Mouse (Mus musculus): ENCODE data around the gene Il34. TPM values are rescaled to one million over a fixed set of nuclear protein-coding genes. Genes with fewer than 3 reads are reported as not detected.

Gene Il34
- polyA plus RNA-seq, 1 experiment: 8.6 TPM

GRCm38 (mm10) chr8:110774047-110774446 is 31.7 kb downstream of the Il34 start:
- no peak for TF ChIP-seq USF1 (IDR thresholded peaks at IDR 0.05; ENCODE audit: low read depth)
- TF ChIP-seq CEBPB (IDR thresholded peaks at IDR 0.05; ENCODE audit: low read depth): no peak
- no peak for TF ChIP-seq CTCF (IDR thresholded peaks at IDR 0.05; ENCODE audit: control insufficient read depth, insufficient read depth, insufficient read length)
- TF ChIP-seq MYOD1 (IDR thresholded peaks at IDR 0.05; ENCODE audit: control insufficient read depth, insufficient read length, low read depth): no peak
- TF ChIP-seq FOSL1 (IDR thresholded peaks at IDR 0.05; ENCODE audit: insufficient read depth, low read length, poor library complexity, severe bottlenecking): no peak
- no peak for TF ChIP-seq MAX (IDR thresholded peaks at IDR 0.05)
- TF ChIP-seq MYOG (IDR thresholded peaks at IDR 0.05; ENCODE audit: control insufficient read depth, extremely low read depth, insufficient read length): no peak
- Histone ChIP-seq H3K36me3 (ENCODE audit: control insufficient read depth, insufficient read depth) (peaks cover 29% of the 10 kb centered on the region), H3K27me3 (ENCODE audit: control insufficient read depth, insufficient read depth, insufficient read length) (no peaks in the 10 kb centered on the region), H3ac (ENCODE audit: control insufficient read depth, insufficient read length, low read depth) (no peak overlapping the region), H3K79me2 (ENCODE audit: control insufficient read depth, insufficient read depth) (peaks cover 71% of the 10 kb centered on the region), H3K79me3 (ENCODE audit: low read depth) (peaks cover 22% of the 10 kb centered on the region), H3K4me3 (ENCODE audit: insufficient read depth, poor library complexity, severe bottlenecking) (no peak overlapping the region)

- Histone ChIP-seq H3K4me3 (ENCODE audit: insufficient read depth, poor library complexity, severe bottlenecking) (no peak overlapping the region), H3K27me3 (ENCODE audit: control insufficient read depth, insufficient read depth, insufficient read length) (no peaks in the 10 kb centered on the region), H3K36me3 (ENCODE audit: control insufficient read depth, insufficient read depth) (peaks cover 27% of the 10 kb centered on the region), H3ac (ENCODE audit: control insufficient read depth, insufficient read length, low read depth) (no peak overlapping the region), H3K79me3 (ENCODE audit: low read depth) (peaks cover 15% of the 10 kb centered on the region), H3K79me2 (ENCODE audit: control insufficient read depth, insufficient read depth) (peaks cover 60% of the 10 kb centered on the region)
- no peak for TF ChIP-seq CEBPB (IDR thresholded peaks at IDR 0.05; ENCODE audit: low read depth)
- TF ChIP-seq MYOD1 (IDR thresholded peaks at IDR 0.05; ENCODE audit: control insufficient read depth, insufficient read length, low read depth): no peak
- no peak for TF ChIP-seq MYOG (IDR thresholded peaks at IDR 0.05; ENCODE audit: control insufficient read depth, extremely low read depth, insufficient read length)
- no peak for TF ChIP-seq MAX (IDR thresholded peaks at IDR 0.05)
- TF ChIP-seq USF1 (IDR thresholded peaks at IDR 0.05; ENCODE audit: low read depth): no peak
- no peak for TF ChIP-seq CTCF (IDR thresholded peaks at IDR 0.05; ENCODE audit: control insufficient read depth, insufficient read depth, insufficient read length)
- TF ChIP-seq FOSL1 (IDR thresholded peaks at IDR 0.05; ENCODE audit: insufficient read depth, low read length, poor library complexity, severe bottlenecking): no peak
These were observed 33.3 kb downstream of the Il34 start for GRCm38 (mm10) chr8:110772452-110772851.

- no peak for TF ChIP-seq USF1 (IDR thresholded peaks at IDR 0.05; ENCODE audit: low read depth)
- no peak for TF ChIP-seq MYOD1 (IDR thresholded peaks at IDR 0.05; ENCODE audit: control insufficient read depth, insufficient read length, low read depth)
- TF ChIP-seq MYOG (IDR thresholded peaks at IDR 0.05; ENCODE audit: control insufficient read depth, extremely low read depth, insufficient read length): no peak
- TF ChIP-seq MAX (IDR thresholded peaks at IDR 0.05): no peak
- no peak for TF ChIP-seq FOSL1 (IDR thresholded peaks at IDR 0.05; ENCODE audit: insufficient read depth, low read length, poor library complexity, severe bottlenecking)
- TF ChIP-seq CTCF (IDR thresholded peaks at IDR 0.05; ENCODE audit: control insufficient read depth, insufficient read depth, insufficient read length): no peak
- TF ChIP-seq CEBPB (IDR thresholded peaks at IDR 0.05; ENCODE audit: low read depth): no peak
- H3K4me3 ChIP-seq (ENCODE audit: insufficient read depth, poor library complexity, severe bottlenecking): no peak overlapping the region
- H3K79me3 ChIP-seq (ENCODE audit: low read depth): no peaks in the 10 kb centered on the region
- H3K79me2 ChIP-seq (ENCODE audit: control insufficient read depth, insufficient read depth): peaks cover 22% of the 10 kb centered on the region
- peaks cover 10% of the 10 kb centered on the region for H3K36me3 ChIP-seq (ENCODE audit: control insufficient read depth, insufficient read depth)
- H3ac ChIP-seq (ENCODE audit: control insufficient read depth, insufficient read length, low read depth): no peak overlapping the region
- H3K27me3 ChIP-seq (ENCODE audit: control insufficient read depth, insufficient read depth, insufficient read length): no peaks in the 10 kb centered on the region
These were observed 38.5 kb downstream of the Il34 start for GRCm38 (mm10) chr8:110767261-110767660.

- no peak overlapping the region for H3K4me3 ChIP-seq (ENCODE audit: insufficient read depth, poor library complexity, severe bottlenecking)
- H3ac ChIP-seq (ENCODE audit: control insufficient read depth, insufficient read length, low read depth): no peak overlapping the region
- H3K79me3 ChIP-seq (ENCODE audit: low read depth): no peaks in the 10 kb centered on the region
- peaks cover 6% of the 10 kb centered on the region for H3K79me2 ChIP-seq (ENCODE audit: control insufficient read depth, insufficient read depth)
- H3K27me3 ChIP-seq (ENCODE audit: control insufficient read depth, insufficient read depth, insufficient read length): no peaks in the 10 kb centered on the region
- TF ChIP-seq MYOG (IDR thresholded peaks at IDR 0.05; ENCODE audit: control insufficient read depth, extremely low read depth, insufficient read length): no peak
- no peak for TF ChIP-seq CTCF (IDR thresholded peaks at IDR 0.05; ENCODE audit: control insufficient read depth, insufficient read depth, insufficient read length)
- no peak for TF ChIP-seq USF1 (IDR thresholded peaks at IDR 0.05; ENCODE audit: low read depth)
- no peak for TF ChIP-seq MAX (IDR thresholded peaks at IDR 0.05)
- H3K36me3 ChIP-seq (ENCODE audit: control insufficient read depth, insufficient read depth): peaks cover 8% of the 10 kb centered on the region
These were observed 41.1 kb downstream of the Il34 start for GRCm38 (mm10) chr8:110764671-110765070.

GRCm38 (mm10) chr8:110761988-110762387 is 43.7 kb downstream of the Il34 start:
- Histone ChIP-seq H3K4me3 (ENCODE audit: insufficient read depth, poor library complexity, severe bottlenecking) (no peak overlapping the region), H3K36me3 (ENCODE audit: control insufficient read depth, insufficient read depth) (peaks cover 5% of the 10 kb centered on the region), H3ac (ENCODE audit: control insufficient read depth, insufficient read length, low read depth) (no peak overlapping the region), H3K79me3 (ENCODE audit: low read depth) (no peaks in the 10 kb centered on the region), H3K79me2 (ENCODE audit: control insufficient read depth, insufficient read depth) (no peaks in the 10 kb centered on the region), H3K27me3 (ENCODE audit: control insufficient read depth, insufficient read depth, insufficient read length) (no peaks in the 10 kb centered on the region)
- TF ChIP-seq MAX (IDR thresholded peaks at IDR 0.05) (no peak), CTCF (IDR thresholded peaks at IDR 0.05; ENCODE audit: control insufficient read depth, insufficient read depth, insufficient read length) (peak; percentile 18), CEBPB (IDR thresholded peaks at IDR 0.05; ENCODE audit: low read depth) (no peak), USF1 (IDR thresholded peaks at IDR 0.05; ENCODE audit: low read depth) (no peak)

- no peaks in the 10 kb centered on the region for H3K27me3 ChIP-seq (ENCODE audit: control insufficient read depth, insufficient read depth, insufficient read length)
- H3K36me3 ChIP-seq (ENCODE audit: control insufficient read depth, insufficient read depth): peaks cover 5% of the 10 kb centered on the region
- no peak overlapping the region for H3ac ChIP-seq (ENCODE audit: control insufficient read depth, insufficient read length, low read depth)
- TF ChIP-seq USF1 (IDR thresholded peaks at IDR 0.05; ENCODE audit: low read depth) (no peak), MAX (IDR thresholded peaks at IDR 0.05) (no peak), FOSL1 (IDR thresholded peaks at IDR 0.05; ENCODE audit: insufficient read depth, low read length, poor library complexity, severe bottlenecking) (no peak)
- no peak overlapping the region for H3K4me3 ChIP-seq (ENCODE audit: insufficient read depth, poor library complexity, severe bottlenecking)
- no peaks in the 10 kb centered on the region for H3K79me2 ChIP-seq (ENCODE audit: control insufficient read depth, insufficient read depth)
- no peaks in the 10 kb centered on the region for H3K79me3 ChIP-seq (ENCODE audit: low read depth)
These were observed 44.5 kb downstream of the Il34 start for GRCm38 (mm10) chr8:110761185-110761584.
